Mouse (Mus musculus) embryonic fibroblast, embryonic 13.5 days (primary cell): Measurements from ENCODE around the gene Napsa.

Source experiments
- CTCF ChIP-seq: IDR thresholded peaks from 2 replicates; pipeline ENCODE4 v1.5.1; 2011; ENCODE audit warnings: mild to moderate bottlenecking, control low read depth, low read length, moderate library complexity, borderline replicate concordance; ENCODE audit not compliant: insufficient read depth
- POLR2A ChIP-seq: IDR thresholded peaks from 2 replicates; pipeline ENCODE4 v1.6.1; 2011; ENCODE audit warnings: low read depth, mild to moderate bottlenecking, control low read depth, low read length, moderate library complexity

- TF ChIP-seq POLR2A (no peak), CTCF (no peak)
Measured at GRCm38 (mm10) chr7:44526414-44527154, 45.6 kb upstream of the Napsa start.
